Mouse (Mus musculus) liver, embryonic 14.5 days (tissue): ENCODE measurements around the gene Rnf24.

Experiments used
- CTCF ChIP-seq: IDR thresholded peaks from 2 replicates; pipeline ENCODE4 v1.5.1; 2016; ENCODE audit warnings: antibody characterized with exemption, low read depth, control low read depth
- EP300 ChIP-seq: IDR thresholded peaks from 2 replicates; pipeline ENCODE4 v1.6.1; 2016; ENCODE audit warnings: antibody characterized with exemption, low read depth

DNA sequence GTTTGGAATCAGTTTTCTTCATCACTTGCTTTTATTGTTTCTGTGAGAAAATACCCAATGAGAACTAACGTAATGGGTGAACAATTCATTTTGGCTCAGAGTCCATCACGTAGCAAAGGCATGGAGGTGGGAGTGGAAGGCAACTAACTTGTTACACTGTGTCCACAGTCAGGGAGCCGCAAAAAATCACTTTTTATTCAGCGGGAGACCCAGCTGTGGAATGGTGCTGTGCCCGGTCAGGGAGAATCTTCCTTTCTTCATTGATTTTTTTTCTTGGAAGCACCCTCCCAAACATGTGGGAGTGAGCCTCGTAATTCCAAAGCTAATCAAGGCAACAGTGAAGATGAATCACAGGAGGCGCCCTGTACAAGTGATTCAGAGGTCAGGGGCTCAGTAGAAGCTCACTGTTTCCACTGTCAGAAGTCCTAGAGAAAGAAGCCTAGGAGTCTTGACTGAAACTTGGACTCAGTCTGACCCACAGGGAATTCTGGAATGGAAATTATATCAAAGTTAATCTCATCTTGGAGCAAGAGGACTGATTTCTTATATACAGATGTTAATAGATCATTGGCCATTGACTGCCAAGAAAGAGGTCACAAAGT, 19.7 kb upstream of the Rnf24 start:
- TF ChIP-seq CTCF (no peak), EP300 (no peak)
